Mouse (Mus musculus): ENCODE measurements at regions not wholly inside any gene's neighbourhood (a gene's known extent, or its start where the extent isn't known, plus 50 kb on each side); places are given as distances from the start of the nearest gene placed in this dataset.
"Not testable (repeated sequence)": the region's sequence is repeated elsewhere in the genome, so short reads cannot be mapped to it uniquely, and the experiment has no call there.

GRCm38 (mm10) chr12:98144464-98144863 lies 114.8 kb downstream of the Galc start:
- DNase-seq: no peak

- DNase-seq: no peak
Observed at GRCm38 (mm10) chr12:98143170-98143569, 116.1 kb downstream of the Galc start.

GRCm38 (mm10) chr12:98139906-98140305 lies 119.4 kb downstream of the Galc start:
- not testable (repeated sequence) for DNase-seq

GRCm38 (mm10) chr12:98131276-98131675 lies 128.0 kb downstream of the Galc start:
- no peak for DNase-seq

- DNase-seq: no peak
Observed at GRCm38 (mm10) chr12:98123541-98123940, 135.7 kb downstream of the Galc start.

- DNase-seq: no peak
Observed at GRCm38 (mm10) chr12:98108039-98108438, 151.2 kb downstream of the Galc start.

GRCm38 (mm10) chr12:98106789-98107684 lies 152.2 kb downstream of the Galc start:
- DNase-seq: no peak

- DNase-seq: no peak
Observed at GRCm38 (mm10) chr12:98106151-98106788, 153.0 kb downstream of the Galc start.

- DNase-seq: no peak
Observed at GRCm38 (mm10) chr12:98105749-98106148, 153.5 kb downstream of the Galc start.

- no peak for DNase-seq
Observed at GRCm38 (mm10) chr12:98090171-98090570, 169.1 kb downstream of the Galc start.

GRCm38 (mm10) chr12:98078351-98078750 lies 180.9 kb downstream of the Galc start:
- no peak for DNase-seq

GRCm38 (mm10) chr12:98075580-98075979 lies 183.7 kb downstream of the Galc start:
- no peak for DNase-seq

GRCm38 (mm10) chr12:98069110-98069509 lies 190.1 kb downstream of the Galc start:
- DNase-seq: no peak

- DNase-seq: no peak
Observed at GRCm38 (mm10) chr12:98059419-98060180, 199.7 kb downstream of the Galc start.

GRCm38 (mm10) chr12:98058977-98059376 lies 200.3 kb downstream of the Galc start:
- no peak for DNase-seq

- no peak for DNase-seq
Observed at GRCm38 (mm10) chr12:98050934-98051333, 208.3 kb downstream of the Galc start.

GRCm38 (mm10) chr12:98050500-98050899 lies 208.8 kb downstream of the Galc start:
- no peak for DNase-seq

GRCm38 (mm10) chr12:98050057-98050456 lies 209.2 kb downstream of the Galc start:
- DNase-seq: no peak

- peak; percentile 61 for DNase-seq
Observed at GRCm38 (mm10) chr12:98047765-98048164, 211.5 kb downstream of the Galc start.

GRCm38 (mm10) chr12:98046459-98047440 lies 212.5 kb downstream of the Galc start:
- peak; percentile 46 for DNase-seq

- no peak for DNase-seq
Observed at GRCm38 (mm10) chr12:98045784-98046458, 213.3 kb downstream of the Galc start.

- DNase-seq: peak; percentile 81
Observed at GRCm38 (mm10) chr12:98043436-98043835, 215.8 kb downstream of the Galc start.

Measured in heart, adult 11 months (tissue).